In genomic region chr14:117283631-117284030, GRCm38 (mm10) we compare ENCODE assay signal across 13 mouse cellular contexts.
"Had no signal": no experiment of that assay in that cellular context is flagged by ENCODE, and none has a peak within 500 bp of the region (broad histone marks: within the 10 kb centered on the region; RNA-seq: fewer than 3 reads in every experiment).

No protein-coding gene starts in this region.

- DNase-seq: cerebellum, postnatal 10 days; cerebellum, postnatal 14 days; cerebellum, postnatal 25 days; cerebellum, postnatal 36 days; embryo, embryonic 11 days; forebrain, postnatal 0 days; gastrocnemius, adult 2 months; gastrocnemius, postnatal 10 days; gastrocnemius, postnatal 14 days; gastrocnemius, postnatal 25 days; gastrocnemius, postnatal 36 days; heart, adult 18-20 months; heart, adult 2 months had no signal
